Mouse (Mus musculus) G1E (cell line): ENCODE data around the gene Abraxas2.

Experiments used
- CTCF ChIP-seq: IDR thresholded peaks from 2 replicates; pipeline ENCODE4 v1.5.1; 2012; ENCODE audit warnings: low read depth, low read length, inconsistent platforms, mixed read lengths
- GATA1 ChIP-seq: IDR thresholded peaks from 2 replicates; pipeline ENCODE4 v1.6.1; 2012; ENCODE audit warnings: borderline replicate concordance, low read length, inconsistent platforms, mixed read lengths

- TF ChIP-seq CTCF (no peak), GATA1 (no peak)
Observed at GRCm38 (mm10) chr7:132873043-132873442, 14.0 kb downstream of the Abraxas2 start.
